Mouse (Mus musculus): ENCODE measurements at regions not wholly inside any gene's neighbourhood (a gene's known extent, or its start where the extent isn't known, plus 50 kb on each side); places are given as distances from the start of the nearest gene placed in this dataset.

GRCm38 (mm10) chr7:64032921-64033354, 94.2 kb upstream of the Klf13 start:
- DNase-seq (ENCODE audit: low read depth, low spot score): no peak

GRCm38 (mm10) chr7:64030650-64031049, 91.9 kb upstream of the Klf13 start:
- DNase-seq (ENCODE audit: low read depth, low spot score): no peak

- no peak for DNase-seq (ENCODE audit: low read depth, low spot score)
These were observed 88.4 kb upstream of the Klf13 start for GRCm38 (mm10) chr7:64027100-64027499.

GRCm38 (mm10) chr7:64025155-64025554, 86.4 kb upstream of the Klf13 start:
- DNase-seq (ENCODE audit: low read depth, low spot score): no peak

GRCm38 (mm10) chr7:64024253-64024652, 85.5 kb upstream of the Klf13 start:
- peak; percentile 62 for DNase-seq (ENCODE audit: low read depth, low spot score)

- no peak for DNase-seq (ENCODE audit: low read depth, low spot score)
These were observed 84.2 kb upstream of the Klf13 start for GRCm38 (mm10) chr7:64022711-64023468.

GRCm38 (mm10) chr7:64021241-64022108, 82.8 kb upstream of the Klf13 start:
- peak; percentile 74 for DNase-seq (ENCODE audit: low read depth, low spot score)

- DNase-seq (ENCODE audit: low read depth, low spot score): no peak
These were observed 79.4 kb upstream of the Klf13 start for GRCm38 (mm10) chr7:64018107-64018506.

- no peak for DNase-seq (ENCODE audit: low read depth, low spot score)
These were observed 78.2 kb upstream of the Klf13 start for GRCm38 (mm10) chr7:64016874-64017273.

GRCm38 (mm10) chr7:64015136-64015535, 76.4 kb upstream of the Klf13 start:
- peak; percentile 54 for DNase-seq (ENCODE audit: low read depth, low spot score)

- no peak for DNase-seq (ENCODE audit: low read depth, low spot score)
These were observed 75.5 kb upstream of the Klf13 start for GRCm38 (mm10) chr7:64014227-64014626.

- no peak for DNase-seq (ENCODE audit: low read depth, low spot score)
These were observed 74.4 kb upstream of the Klf13 start for GRCm38 (mm10) chr7:64013023-64013547.

GRCm38 (mm10) chr7:64012268-64012601, 73.5 kb upstream of the Klf13 start:
- DNase-seq (ENCODE audit: low read depth, low spot score): no peak

- peak; percentile 34 for DNase-seq (ENCODE audit: low read depth, low spot score)
These were observed 73.0 kb upstream of the Klf13 start for GRCm38 (mm10) chr7:64011563-64012267.

- no peak for DNase-seq (ENCODE audit: low read depth, low spot score)
These were observed 71.9 kb upstream of the Klf13 start for GRCm38 (mm10) chr7:64010640-64011039.

- no peak for DNase-seq (ENCODE audit: low read depth, low spot score)
These were observed 69.1 kb upstream of the Klf13 start for GRCm38 (mm10) chr7:64007766-64008165.

GRCm38 (mm10) chr7:64006935-64007334, 68.2 kb upstream of the Klf13 start:
- no peak for DNase-seq (ENCODE audit: low read depth, low spot score)

GRCm38 (mm10) chr7:64005765-64006164, 67.0 kb upstream of the Klf13 start:
- DNase-seq (ENCODE audit: low read depth, low spot score): no peak

GRCm38 (mm10) chr7:64003904-64004303, 65.2 kb upstream of the Klf13 start:
- DNase-seq (ENCODE audit: low read depth, low spot score): no peak

- no peak for DNase-seq (ENCODE audit: low read depth, low spot score)
These were observed 62.9 kb upstream of the Klf13 start for GRCm38 (mm10) chr7:64001611-64002111.
